Comparison of ENCODE assay signal across 8 mouse cellular contexts in the genomic region with DNA sequence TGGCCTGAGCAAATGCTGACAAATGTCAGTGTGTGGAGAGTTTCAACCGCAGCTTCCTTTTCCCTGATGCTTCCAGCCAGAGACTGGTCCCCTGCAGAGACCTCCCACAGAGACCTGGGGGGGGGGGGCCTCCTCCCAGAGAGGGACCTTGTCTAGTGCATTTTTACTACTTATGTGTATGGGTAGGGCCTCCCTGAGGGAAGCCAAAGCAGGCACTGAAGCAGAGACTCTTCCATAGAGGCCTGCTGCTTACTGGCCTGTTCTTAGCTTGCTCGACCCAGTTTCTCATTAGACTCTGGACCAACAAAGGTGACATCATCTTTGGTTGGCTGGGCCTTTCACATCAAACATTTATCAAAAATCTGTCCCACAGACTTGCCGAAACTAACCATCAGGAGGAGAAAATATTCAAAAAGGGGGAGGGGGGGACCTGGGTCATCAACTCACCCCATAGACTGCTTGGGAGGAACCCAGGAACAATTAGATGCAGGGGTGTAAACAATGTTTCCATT. TPM values are rescaled to one million over a fixed set of nuclear protein-coding genes. Genes with fewer than 3 reads are reported as not detected.
A peak's percentile ranks its signal among the peaks of the same experiment; 100 is the strongest.
DNase-seq lines count a peak whose midpoint lies in the region; ATAC-seq and TF ChIP-seq lines count a peak whose summit lies in the region.

No protein-coding gene starts in this region.

- no peaks in the 10 kb centered on the region; the same call in 1 of the 2 replicates for H3K4me1 ChIP-seq in lung, embryonic 14.5 days (ENCODE audit: insufficient read depth)

- H3K9me3 ChIP-seq in lung, embryonic 14.5 days (ENCODE audit: low read depth, low read length) = no peaks in the 10 kb centered on the region

- peak; percentile 52; the same call in 1 of the 2 replicates for ATAC-seq in lung, embryonic 14.5 days (ENCODE audit: insufficient read depth)
- ATAC-seq in megakaryocyte progenitor cell, adult 5-6 weeks (replicated peaks; ENCODE audit: poor library complexity) = peak; percentile 53

- no peak overlapping the region for H3K9ac ChIP-seq in lung, embryonic 14.5 days

- no peaks in the 10 kb centered on the region for H3K36me3 ChIP-seq in lung, embryonic 14.5 days (ENCODE audit: insufficient read depth)

- TF ChIP-seq CTCF in lung, embryonic 14.5 days (IDR thresholded peaks at IDR 0.05; ENCODE audit: low read depth) = no peak

- WGBS in lung, embryonic 14.5 days = 34% methylated on average over 3 of the region's 3 CpGs

- H3K27ac ChIP-seq in lung, embryonic 14.5 days (ENCODE audit: low read depth) = no peak overlapping the region; the same call in 1 of the 2 replicates

- DNase-seq in lung, embryonic 14.5 days = peak; percentile 14
- no peak for DNase-seq in lung, adult 18-20 months
- DNase-seq in cerebellum, adult 9-10 months = peak; percentile 76
- DNase-seq in kidney, adult 8-10 months = peak; percentile 49 to 66
- no peak for DNase-seq in urinary bladder, postnatal 36 days (ENCODE audit: low spot score in 2 of 2)
- DNase-seq in layer of hippocampus, postnatal 36 days = no peak
- DNase-seq in adrenal gland, postnatal 25 days = no peak

- no peak overlapping the region for H3K4me2 ChIP-seq in lung, embryonic 14.5 days

- H3K27me3 ChIP-seq in lung, embryonic 14.5 days (ENCODE audit: insufficient read depth, low read length) = no peaks in the 10 kb centered on the region

- no peak overlapping the region for H3K4me3 ChIP-seq in lung, embryonic 14.5 days (ENCODE audit: low read depth, low read length)

RNA-seq across cellular contexts. Expression of a gene that starts 14.5 kb away (rescaled TPM):
- 20.4 and 21.7 TPM in 2 replicates for polyA plus RNA-seq in lung, embryonic 14.5 days (2014; fragmentation: Nextera tagmentation; extraction: Ambion mirVana)
- 9.5 and 10.9 TPM in 2 replicates for total RNA-seq in megakaryocyte progenitor cell, adult 5-6 weeks (2015)
- total RNA-seq in megakaryocyte progenitor cell, adult 5-6 weeks (2017) = 5.4 and 5.9 TPM in 2 replicates
- 100 to 1,000 TPM; 116 to 122 TPM for total RNA-seq in layer of hippocampus, postnatal 36 days (2021)
- 49.6 and 54.3 TPM in 2 replicates for total RNA-seq in adrenal gland, postnatal 25 days (2021)

Comparison
In these comparisons a context has a peak if more than half of its experiments do, and no peak if none do; other contexts are left out.
1. DNase-seq: peak in lung, embryonic 14.5 days (single experiment), cerebellum, adult 9-10 months (single experiment) and kidney, adult 8-10 months (2 of 2); none in lung, adult 18-20 months (0 of 2), urinary bladder, postnatal 36 days (0 of 2), layer of hippocampus, postnatal 36 days (0 of 2) and adrenal gland, postnatal 25 days (single experiment).